Mouse (Mus musculus) olfactory bulb, adult 2 months (tissue): ENCODE measurements around the gene Prkag3.

Experiments
- CTCF ChIP-seq: fragments of 200-500 bp; IDR thresholded peaks from 2 replicates; pipeline ENCODE4 v1.5.1; 2012; ENCODE audit warnings: low read depth, mild to moderate bottlenecking, low read length, moderate library complexity; ENCODE audit not compliant: insufficient read depth
- POLR2A ChIP-seq: fragments of 200-500 bp; IDR thresholded peaks from 2 replicates; pipeline ENCODE4 v1.6.1; 2012; ENCODE audit warnings: mild to moderate bottlenecking, low read depth, low read length, moderate library complexity; ENCODE audit not compliant: insufficient read depth

- TF ChIP-seq CTCF (no peak), POLR2A (no peak)
Observed at GRCm38 (mm10) chr1:74754175-74754785, 5.3 kb upstream of the Prkag3 start.
